Mouse (Mus musculus) CD4-positive, CD25-positive, alpha-beta regulatory T cell, adult 2 months (primary cell): Measurements from ENCODE around the gene Dnajc27.

Experiments used
- DNase-seq: peaks from one replicate; pipeline ENCODE4 v3.0.0-alpha.2; 2012; ENCODE audit warnings: low read depth, low spot score

The Dnajc27 gene

GRCm38 (mm10) chr12:4080311-4080710 lies 2.1 kb upstream of the Dnajc27 start:
- peak; percentile 88 for DNase-seq

GRCm38 (mm10) chr12:4083441-4083840 lies 1.1 kb downstream of the Dnajc27 start:
- DNase-seq: no peak

- DNase-seq: peak; percentile 72
Measured at GRCm38 (mm10) chr12:4107383-4107782, 25.0 kb downstream of the Dnajc27 start.

- no peak for DNase-seq
Measured at GRCm38 (mm10) chr12:4116132-4116531, 33.7 kb downstream of the Dnajc27 start.

- DNase-seq: no peak
Measured at GRCm38 (mm10) chr12:4117136-4117535, 34.8 kb downstream of the Dnajc27 start.

GRCm38 (mm10) chr12:4117579-4117978 lies 35.2 kb downstream of the Dnajc27 start:
- no peak for DNase-seq

- DNase-seq: no peak
Measured at GRCm38 (mm10) chr12:4127346-4127745, 45.0 kb downstream of the Dnajc27 start.

GRCm38 (mm10) chr12:4132941-4133846 lies 50.8 kb downstream of the Dnajc27 start, which contains the start of gene Adcy3:
TSS of gene Adcy3 (plus strand) at chr12:4133103.
- DNase-seq: peak; percentile 88

GRCm38 (mm10) chr12:4133847-4134212 lies 51.4 kb downstream of the Dnajc27 start:
- peak; percentile 19 for DNase-seq

GRCm38 (mm10) chr12:4143179-4143578 lies 60.8 kb downstream of the Dnajc27 start:
- DNase-seq: peak; percentile 30

- DNase-seq: no peak
Measured at GRCm38 (mm10) chr12:4150936-4151335, 68.6 kb downstream of the Dnajc27 start.

- no peak for DNase-seq
Measured at GRCm38 (mm10) chr12:4151969-4152368, 69.6 kb downstream of the Dnajc27 start.

- DNase-seq: no peak
Measured at GRCm38 (mm10) chr12:4157466-4157865, 75.1 kb downstream of the Dnajc27 start.

- no peak for DNase-seq
Measured at GRCm38 (mm10) chr12:4158179-4158578, 75.8 kb downstream of the Dnajc27 start.

- no peak for DNase-seq
Measured at GRCm38 (mm10) chr12:4158868-4159632, 76.7 kb downstream of the Dnajc27 start.
